14 mouse cellular contexts compared by ENCODE assay signal in the genomic region with DNA sequence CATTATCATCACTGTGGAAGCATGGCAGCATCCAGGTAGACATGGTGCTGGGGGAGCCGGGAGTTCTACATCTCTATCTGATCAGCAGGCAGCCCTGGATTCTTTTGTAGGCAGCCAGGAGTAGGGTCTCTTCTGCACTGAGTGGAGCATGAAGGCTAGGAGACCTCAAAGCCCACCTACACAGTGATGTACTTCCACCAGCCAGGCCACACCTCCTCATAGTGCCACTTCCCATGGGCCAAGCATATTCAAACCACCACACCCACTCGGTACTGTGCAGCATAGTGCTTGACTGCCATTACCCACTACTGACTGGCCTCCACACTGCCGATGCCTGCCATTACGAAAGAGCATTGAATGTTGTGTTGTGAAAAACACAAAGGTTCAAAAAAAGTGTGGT. TPM values are rescaled to one million over a fixed set of nuclear protein-coding genes. Genes with fewer than 3 reads are reported as not detected.
A peak's percentile ranks its signal among the peaks of the same experiment; 100 is the strongest.
DNase-seq lines count a peak whose midpoint lies in the region; ATAC-seq and TF ChIP-seq lines count a peak whose summit lies in the region.
"Had no signal": no experiment of that assay in that cellular context is flagged by ENCODE, and none has a peak within 500 bp of the region (broad histone marks: within the 10 kb centered on the region; RNA-seq: fewer than 3 reads in every experiment).

No protein-coding gene starts in this region.

- H3K79me2 ChIP-seq in C2C12 (ENCODE audit: control insufficient read depth, insufficient read depth) (no peaks in the 10 kb centered on the region), myocyte (ENCODE audit: control insufficient read depth, insufficient read depth) (no peaks in the 10 kb centered on the region)

- no peak overlapping the region for H3K4me3 ChIP-seq in kidney, embryonic 15.5 days (replicated peaks)
- H3K4me3 ChIP-seq in C2C12 (ENCODE audit: insufficient read depth, poor library complexity, severe bottlenecking) = no peak overlapping the region
- H3K4me3 ChIP-seq in embryonic facial prominence, embryonic 13.5 days = no peak overlapping the region
- H3K4me3 ChIP-seq in myocyte = peak overlapping the region; percentile 0
- H3K4me3 ChIP-seq: heart, embryonic 10.5 days; hindbrain, embryonic 10.5 days; liver, embryonic 12.5 days had no signal

- no peak overlapping the region for H3K9ac ChIP-seq in kidney, embryonic 15.5 days
- H3K9ac ChIP-seq in embryonic facial prominence, embryonic 13.5 days = no peak overlapping the region
- H3K9ac ChIP-seq: liver, embryonic 12.5 days had no signal

- DNase-seq in kidney, postnatal 36 days = no peak
- DNase-seq in cerebellum, adult 9-10 months = no peak
- DNase-seq in MN1 (ENCODE audit: low spot score) = no peak
- DNase-seq: adrenal gland, adult 8-10 months; kidney, adult 11 months; right cerebral cortex, postnatal 25 days; thymus, postnatal 25 days had no signal

- no peaks in the 10 kb centered on the region for H3K4me1 ChIP-seq in kidney, embryonic 15.5 days
- H3K4me1 ChIP-seq in embryonic facial prominence, embryonic 13.5 days = peaks cover 16% of the 10 kb centered on the region
- H3K4me1 ChIP-seq: heart, embryonic 10.5 days; hindbrain, embryonic 10.5 days; liver, embryonic 12.5 days had no signal

- no peak overlapping the region for H3K4me2 ChIP-seq in kidney, embryonic 15.5 days
- no peak overlapping the region for H3K4me2 ChIP-seq in embryonic facial prominence, embryonic 13.5 days
- peak overlapping the region; percentile 88 for H3K4me2 ChIP-seq in myocyte (ENCODE audit: low read depth)
- H3K4me2 ChIP-seq: liver, embryonic 12.5 days had no signal

- WGBS in kidney, embryonic 15.5 days = 94% methylated on average over 4 of the region's 4 CpGs
- 93% methylated on average over 4 of the region's 4 CpGs for WGBS in embryonic facial prominence, embryonic 13.5 days

- peak overlapping the region; percentile 84 for H3K27ac ChIP-seq in kidney, embryonic 15.5 days
- H3K27ac ChIP-seq in embryonic facial prominence, embryonic 13.5 days = peak overlapping the region; percentile 91
- H3K27ac ChIP-seq: heart, embryonic 10.5 days; hindbrain, embryonic 10.5 days; liver, embryonic 12.5 days had no signal

- H3ac ChIP-seq in C2C12 (ENCODE audit: control insufficient read depth, insufficient read length, low read depth) = peak overlapping the region; percentile 12
- H3ac ChIP-seq in myocyte (ENCODE audit: control insufficient read depth, insufficient read length) = no peak overlapping the region

- no peaks in the 10 kb centered on the region for H3K9me3 ChIP-seq in kidney, embryonic 15.5 days (replicated peaks)
- H3K9me3 ChIP-seq in embryonic facial prominence, embryonic 13.5 days = no peaks in the 10 kb centered on the region
- H3K9me3 ChIP-seq: heart, embryonic 10.5 days; hindbrain, embryonic 10.5 days; liver, embryonic 12.5 days had no signal

- TF ChIP-seq CTCF in C2C12 (IDR thresholded peaks at IDR 0.05; ENCODE audit: control insufficient read depth, insufficient read depth, insufficient read length) = no peak

- H3K79me3 ChIP-seq in C2C12 (ENCODE audit: low read depth) = no peaks in the 10 kb centered on the region

- no peak for ATAC-seq in kidney, embryonic 15.5 days (replicated peaks; ENCODE audit: low FRiP score)
- ATAC-seq in embryonic facial prominence, embryonic 13.5 days (ENCODE audit: insufficient number of reproducible peaks, insufficient read depth, low FRiP score, low TSS enrichment, low read depth) = no peak
- ATAC-seq: liver, embryonic 12.5 days had no signal

- no peaks in the 10 kb centered on the region for H3K36me3 ChIP-seq in kidney, embryonic 15.5 days
- no peaks in the 10 kb centered on the region for H3K36me3 ChIP-seq in C2C12 (ENCODE audit: control insufficient read depth, insufficient read depth)
- no peaks in the 10 kb centered on the region for H3K36me3 ChIP-seq in embryonic facial prominence, embryonic 13.5 days
- no peaks in the 10 kb centered on the region for H3K36me3 ChIP-seq in myocyte (ENCODE audit: control insufficient read depth, insufficient read depth)
- H3K36me3 ChIP-seq: heart, embryonic 10.5 days; hindbrain, embryonic 10.5 days; liver, embryonic 12.5 days had no signal

- no peak for TF ChIP-seq POLR2A in myocyte (IDR thresholded peaks at IDR 0.05; ENCODE audit: insufficient read length, low read depth)

- no peaks in the 10 kb centered on the region for H3K27me3 ChIP-seq in kidney, embryonic 15.5 days
- H3K27me3 ChIP-seq in C2C12 (ENCODE audit: control insufficient read depth, insufficient read depth, insufficient read length) = no peaks in the 10 kb centered on the region
- no peaks in the 10 kb centered on the region for H3K27me3 ChIP-seq in embryonic facial prominence, embryonic 13.5 days
- H3K27me3 ChIP-seq in myocyte (ENCODE audit: control insufficient read depth, insufficient read depth, insufficient read length) = no peaks in the 10 kb centered on the region
- H3K27me3 ChIP-seq: liver, embryonic 12.5 days had no signal

TF ChIP-seq in C2C12, 6 proteins besides CTCF, POLR2A, EP300 and RAD21:
- TF ChIP-seq MYOD1 (IDR thresholded peaks at IDR 0.05; ENCODE audit: control insufficient read depth, insufficient read length, low read depth) (no peak), USF1 (IDR thresholded peaks at IDR 0.05; ENCODE audit: low read depth) (no peak), MYOG (IDR thresholded peaks at IDR 0.05; ENCODE audit: control insufficient read depth, extremely low read depth, insufficient read length) (no peak), CEBPB (IDR thresholded peaks at IDR 0.05; ENCODE audit: low read depth) (no peak), MAX (IDR thresholded peaks at IDR 0.05) (no peak), FOSL1 (IDR thresholded peaks at IDR 0.05; ENCODE audit: insufficient read depth, low read length, poor library complexity, severe bottlenecking) (no peak)

TF ChIP-seq in myocyte, 11 proteins besides CTCF, POLR2A, EP300 and RAD21:
- no peak for TF ChIP-seq MYOG (IDR thresholded peaks at IDR 0.05; ENCODE audit: control insufficient read depth in 1 of 3, insufficient read depth in 1 of 3, insufficient read length in 2 of 3, low read depth in 2 of 3)
- TF ChIP-seq CEBPB (IDR thresholded peaks at IDR 0.05; ENCODE audit: insufficient read depth, poor library complexity, severe bottlenecking) = no peak
- TF ChIP-seq SRF (IDR thresholded peaks at IDR 0.05; ENCODE audit: control insufficient read depth, insufficient read length, low read depth) = no peak
- TF ChIP-seq E2F4 (IDR thresholded peaks at IDR 0.05; ENCODE audit: insufficient read depth) = no peak
- TF ChIP-seq MAX (IDR thresholded peaks at IDR 0.05; ENCODE audit: low read depth) = no peak
- TF ChIP-seq MYOD1 (IDR thresholded peaks at IDR 0.05; ENCODE audit: control insufficient read depth in 1 of 3, insufficient read length in 2 of 3, low read depth in 2 of 3) = no peak
- TF ChIP-seq TCF3 (IDR thresholded peaks at IDR 0.05; ENCODE audit: insufficient read length, low read depth) = no peak
- TF ChIP-seq TCF12 (IDR thresholded peaks at IDR 0.05; ENCODE audit: insufficient read depth, poor library complexity, severe bottlenecking) = no peak
- no peak for TF ChIP-seq USF1 (IDR thresholded peaks at IDR 0.05; ENCODE audit: low read depth)

RNA-seq across cellular contexts. Expression of gene A930033H14Rik, which starts 28.0 kb away (rescaled TPM):
- polyA plus RNA-seq in kidney, embryonic 15.5 days (2015; fragmentation: Nextera tagmentation; extraction: Ambion mirVana) = 2.0 and 2.2 TPM in 2 replicates
- polyA plus RNA-seq in C2C12 (2012; fragmentation: generic; extraction: Trizol) (0.48 TPM), myocyte (2012; fragmentation: generic; extraction: Trizol) (1.9 TPM)
- polyA plus RNA-seq in embryonic facial prominence, embryonic 13.5 days (2015; fragmentation: Nextera tagmentation; extraction: Ambion mirVana) = 2.9 and 3.0 TPM in 2 replicates

RNA-seq across cellular contexts. Expression of gene Rhobtb1, which starts 33.7 kb away (rescaled TPM):
- 21.8 and 24.9 TPM in 2 replicates for polyA plus RNA-seq in kidney, embryonic 15.5 days (2015; fragmentation: Nextera tagmentation; extraction: Ambion mirVana)
- polyA plus RNA-seq in C2C12 (2012; fragmentation: generic; extraction: Trizol) (3.8 TPM), myocyte (2012; fragmentation: generic; extraction: Trizol) (7.5 TPM)
- 22.9 and 29.2 TPM in 2 replicates for polyA plus RNA-seq in embryonic facial prominence, embryonic 13.5 days (2015; fragmentation: Nextera tagmentation; extraction: Ambion mirVana)
